Mouse (Mus musculus) skeletal muscle tissue, adult 2 months (tissue): ENCODE measurements around the gene Nab1.
"Not testable (repeated sequence)": the region's sequence is repeated elsewhere in the genome, so short reads cannot be mapped to it uniquely, and the experiment has no call there.

Experiments used
- DNase-seq: peaks from one replicate; pipeline ENCODE4 v3.0.0-alpha.2; 2012; ENCODE audit warnings: low read depth, low spot score

The Nab1 gene

GRCm38 (mm10) chr1:52500314-52500981, at the start of gene Nab1:
TSS of gene Nab1 (minus strand) at chr1:52500679.
- DNase-seq: peak; percentile 58

DNA sequence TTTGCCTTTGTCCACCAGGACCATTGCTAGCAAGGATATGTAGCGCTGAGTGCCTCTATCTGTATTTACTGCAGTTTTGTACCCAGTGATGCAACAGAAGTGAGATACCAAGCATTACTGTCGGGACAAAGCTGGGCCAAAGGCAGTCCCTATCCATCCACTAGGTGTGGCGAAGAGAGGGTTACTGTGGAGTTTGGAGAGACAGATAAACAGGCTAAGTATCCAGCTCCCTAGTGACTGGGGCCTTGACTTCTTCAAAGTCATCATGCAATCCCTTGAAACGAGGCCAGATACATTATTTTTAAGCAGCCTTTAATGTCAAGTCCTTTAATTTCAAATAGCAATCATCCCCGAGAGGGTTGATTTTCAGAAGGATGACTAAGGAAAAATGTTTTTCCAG, 47.0 kb upstream of the Nab1 start:
- DNase-seq: peak; percentile 1

DNA sequence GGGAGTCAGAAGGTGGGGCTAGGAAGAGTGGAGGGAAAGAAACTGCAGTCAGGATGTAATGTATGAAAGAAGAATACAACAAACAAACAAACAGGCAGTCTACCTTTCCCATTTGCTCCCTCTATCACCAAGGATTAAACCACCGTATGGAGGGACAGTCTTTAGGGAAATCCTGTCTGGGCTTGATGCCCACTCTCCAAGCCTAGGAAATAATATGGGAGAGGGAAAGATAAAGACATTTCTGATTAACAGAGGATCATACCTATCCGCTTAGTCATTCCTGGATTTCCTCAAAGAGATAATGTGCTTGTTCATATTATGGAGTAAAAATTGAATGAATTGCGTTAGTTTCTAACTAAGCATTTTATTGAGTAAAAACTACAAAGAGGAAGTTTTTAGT, 46.3 kb upstream of the Nab1 start:
- no peak for DNase-seq

- DNase-seq: not testable (repeated sequence)
These were observed 39.6 kb upstream of the Nab1 start for GRCm38 (mm10) chr1:52540124-52540523.

- no peak for DNase-seq
These were observed 29.5 kb upstream of the Nab1 start for GRCm38 (mm10) chr1:52529933-52530332.

- DNase-seq: no peak
These were observed 27.2 kb upstream of the Nab1 start for GRCm38 (mm10) chr1:52527656-52528055.

DNA sequence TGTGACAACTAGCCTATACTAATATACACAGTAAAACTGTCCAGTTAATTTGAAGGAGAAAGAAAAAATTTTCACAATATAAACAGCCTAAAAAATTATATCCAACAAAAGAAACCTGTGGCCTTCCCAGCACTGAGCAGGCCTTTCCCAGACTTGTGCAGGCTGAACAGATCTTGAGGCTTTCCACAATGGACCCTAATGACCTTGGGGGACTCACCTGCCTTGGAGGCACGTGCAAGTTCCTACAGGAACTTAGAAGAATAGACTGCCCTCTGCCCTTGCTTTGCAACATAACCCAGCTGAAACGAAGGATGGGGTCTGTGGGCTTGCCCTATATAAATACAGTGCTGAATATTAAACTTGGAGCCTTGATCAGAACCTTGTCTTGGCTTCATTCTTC, 26.8 kb upstream of the Nab1 start:
- DNase-seq: no peak

DNA sequence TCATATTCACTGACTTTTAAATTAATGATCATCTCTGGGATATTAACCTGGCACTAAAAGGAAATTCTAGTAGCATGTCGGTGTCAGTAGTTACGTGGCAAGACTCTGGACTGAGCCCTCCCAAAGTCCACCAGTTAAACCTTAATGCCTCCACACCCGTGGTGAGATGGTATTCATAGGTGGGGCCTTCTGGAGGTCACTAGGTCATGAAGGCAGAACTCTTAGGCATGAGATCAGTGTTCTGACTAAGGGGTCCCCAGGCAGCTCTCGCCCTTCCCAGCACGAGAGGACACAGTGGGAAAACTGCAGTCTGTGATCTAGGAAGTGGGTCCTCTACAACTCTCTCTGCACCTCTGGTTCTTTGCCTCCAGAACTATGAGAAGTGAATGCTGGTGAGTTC, 24.2 kb upstream of the Nab1 start:
- no peak for DNase-seq

DNA sequence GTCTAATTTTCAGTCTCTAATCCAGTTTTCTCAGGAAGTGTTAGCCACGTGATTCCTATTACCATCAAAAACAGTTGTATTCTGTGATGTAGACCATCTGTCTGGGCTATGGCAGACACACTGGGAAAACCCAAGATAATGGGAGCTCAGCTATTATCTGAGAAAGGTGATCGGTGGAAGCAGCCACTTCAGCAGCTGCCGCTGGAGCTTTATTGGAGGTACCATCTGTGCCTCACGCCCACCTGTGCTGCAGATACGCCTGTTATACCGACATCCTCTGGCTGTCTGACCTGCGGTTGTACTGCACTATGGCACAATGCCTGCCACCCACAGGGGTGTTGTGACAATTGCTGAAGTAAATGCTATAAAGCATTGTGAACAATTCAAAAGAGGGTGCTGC, 23.7 kb upstream of the Nab1 start:
- no peak for DNase-seq

DNA sequence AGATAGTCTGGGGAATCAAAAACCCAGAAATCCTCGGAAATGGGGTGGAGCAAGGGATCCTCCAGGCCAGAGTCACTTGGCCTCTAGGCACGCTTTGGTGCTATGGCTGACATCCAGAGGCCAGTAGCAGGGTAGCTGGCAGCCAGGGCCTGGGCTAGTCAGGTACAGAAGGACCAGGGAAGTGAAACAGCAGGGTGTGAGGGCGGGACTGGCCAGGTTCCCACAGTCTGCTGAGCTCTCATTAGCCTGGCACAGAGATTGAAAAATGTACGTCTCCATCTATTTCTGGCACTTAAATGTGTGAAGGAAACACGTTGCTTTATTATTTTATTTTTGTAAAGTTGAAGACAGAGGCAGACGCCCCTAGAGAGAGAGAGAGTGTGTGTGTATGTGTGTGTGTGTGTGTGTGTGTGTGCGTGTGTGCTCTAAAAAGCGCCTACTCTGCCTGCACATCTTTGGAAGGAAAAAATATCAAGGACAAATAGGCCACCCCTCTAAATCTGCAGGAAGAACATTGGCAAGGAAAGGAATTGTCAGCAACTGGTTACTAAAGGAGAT, 21.0 kb upstream of the Nab1 start:
- no peak for DNase-seq

- no peak for DNase-seq
These were observed 19.7 kb upstream of the Nab1 start for GRCm38 (mm10) chr1:52520131-52520530.

- DNase-seq: no peak
These were observed 14.8 kb upstream of the Nab1 start for GRCm38 (mm10) chr1:52515249-52515648.

- DNase-seq: no peak
These were observed 11.4 kb upstream of the Nab1 start for GRCm38 (mm10) chr1:52511788-52512425.

- no peak for DNase-seq
These were observed 5.7 kb upstream of the Nab1 start for GRCm38 (mm10) chr1:52506211-52506610.

DNA sequence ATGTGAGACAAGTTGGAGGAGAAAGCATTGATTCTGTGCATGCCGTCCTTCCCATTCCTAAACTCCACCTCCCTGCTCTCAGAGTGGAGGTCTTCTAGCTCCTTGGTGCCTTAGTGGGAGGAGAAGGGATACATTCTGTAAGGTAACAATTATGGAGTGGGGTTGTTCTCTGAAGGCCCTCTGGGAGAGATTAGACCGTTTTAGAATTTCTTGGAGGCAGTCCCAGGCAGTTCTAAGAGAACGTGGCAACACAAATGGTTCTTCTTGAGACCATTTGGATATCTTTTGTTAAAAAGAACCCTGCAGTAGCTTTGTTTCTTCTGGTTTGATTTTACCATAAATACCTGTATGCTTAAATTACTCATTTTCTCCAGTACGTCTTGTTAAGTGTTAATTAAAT, 1.8 kb upstream of the Nab1 start:
- no peak for DNase-seq

DNA sequence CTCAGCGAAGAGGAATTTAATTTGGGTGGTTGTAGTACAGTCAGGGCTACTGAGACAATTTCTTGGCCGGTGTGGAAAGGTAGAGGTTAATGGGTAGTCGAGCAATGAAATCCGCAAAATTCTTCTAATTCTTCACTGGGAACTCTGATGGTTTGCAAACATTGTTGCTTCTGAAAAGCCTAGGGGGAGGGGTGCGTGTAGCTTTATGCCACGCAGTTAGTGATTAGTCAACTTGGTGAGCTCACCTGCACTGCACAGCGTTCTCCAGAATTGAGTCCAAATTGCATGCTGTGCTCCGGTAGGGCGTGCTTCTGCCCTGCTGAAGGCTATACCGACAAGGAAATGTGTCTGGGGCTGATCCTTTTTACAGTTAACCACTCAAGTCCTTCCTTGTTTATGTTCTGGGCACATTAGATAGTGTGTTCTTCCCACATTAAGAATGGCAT, 1.2 kb upstream of the Nab1 start:
- no peak for DNase-seq

DNA sequence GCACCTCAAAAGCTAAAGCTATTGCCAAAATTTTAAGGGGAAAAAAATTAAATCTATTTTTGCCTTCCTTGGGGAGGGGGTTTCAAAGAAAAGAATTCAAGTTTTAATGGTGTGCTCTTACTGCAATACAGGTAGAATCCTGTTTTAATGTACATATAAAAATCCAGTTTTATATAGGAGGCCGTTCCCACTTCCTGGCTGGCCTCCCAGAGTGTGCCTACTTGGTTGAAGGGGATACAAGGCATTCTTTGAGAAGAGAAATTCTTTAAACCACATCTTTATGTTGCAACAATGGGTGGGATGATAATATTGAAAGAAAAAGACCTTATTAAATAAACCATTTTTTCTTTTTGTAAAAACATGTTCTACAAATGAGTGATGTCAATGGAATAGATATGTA, 611 bp upstream of the Nab1 start:
- DNase-seq: no peak

GRCm38 (mm10) chr1:52499601-52500313, 722 bp downstream of the Nab1 start:
- peak; percentile 21 for DNase-seq

DNA sequence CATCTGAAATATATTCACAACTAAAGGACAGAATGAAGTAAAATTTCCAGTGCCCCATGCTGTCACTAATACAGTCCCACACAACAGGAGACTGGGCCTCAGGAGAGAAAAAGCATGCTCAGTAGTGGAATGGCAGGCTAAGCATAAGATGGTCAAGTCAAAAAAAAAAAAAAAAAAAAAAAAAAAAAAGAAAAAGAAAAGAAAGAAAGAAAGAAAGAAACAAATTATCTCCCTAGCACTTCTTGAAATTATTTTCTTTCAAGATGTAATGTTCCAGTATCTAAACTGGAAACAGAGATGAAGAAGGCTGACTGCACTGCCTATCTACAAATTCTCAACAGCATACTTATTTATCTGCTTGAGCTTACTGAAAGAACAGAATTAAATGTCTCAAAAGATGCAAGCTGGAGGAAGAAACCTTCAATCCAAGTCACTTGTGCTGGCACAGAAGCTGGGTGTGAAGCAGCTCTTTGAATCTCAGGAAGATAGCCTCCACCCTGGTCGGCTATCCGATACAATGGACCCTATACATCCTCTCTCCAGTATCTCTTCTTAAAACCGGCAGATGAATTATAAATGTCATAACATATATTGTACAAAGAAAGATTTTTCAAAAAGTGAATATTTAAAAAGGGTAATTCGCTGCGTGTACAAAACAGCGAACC, 1.6 kb downstream of the Nab1 start:
- no peak for DNase-seq

DNA sequence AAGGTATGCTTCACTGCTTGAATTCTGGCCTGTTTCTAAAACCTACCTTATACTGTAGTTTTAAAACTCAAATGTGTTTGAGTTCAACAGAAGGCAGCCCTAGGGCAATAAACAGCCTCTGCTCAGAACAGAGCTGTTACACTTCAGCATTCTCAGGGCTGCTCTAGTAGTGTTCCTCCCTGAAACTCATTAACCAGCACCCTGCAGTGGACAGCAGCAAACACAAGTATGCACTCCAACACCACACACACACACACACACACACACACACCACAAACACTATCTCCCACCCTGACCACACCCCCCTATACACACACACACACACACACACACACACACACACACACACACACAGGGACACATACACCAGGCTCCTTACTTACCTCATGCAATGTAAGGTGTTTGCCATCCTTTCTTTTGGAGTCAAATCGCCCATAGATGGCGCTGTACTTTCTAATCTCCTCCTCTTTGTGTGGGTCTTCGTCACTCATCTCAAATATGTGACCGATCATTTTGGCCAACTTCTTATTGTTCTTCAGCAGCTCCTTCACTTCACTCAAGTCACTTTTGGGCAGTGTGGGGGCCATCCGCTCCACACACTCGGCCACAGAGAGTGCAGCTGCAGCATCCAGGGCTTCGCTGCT, 10.8 kb downstream of the Nab1 start:
- no peak for DNase-seq

GRCm38 (mm10) chr1:52484980-52485379, 15.5 kb downstream of the Nab1 start:
- no peak for DNase-seq

- DNase-seq: no peak
These were observed 26.2 kb downstream of the Nab1 start for GRCm38 (mm10) chr1:52474291-52474690.
